19 mouse cellular contexts compared by ENCODE assay signal in genomic region chr1:155614426-155614825, GRCm38 (mm10). TPM values are rescaled to one million over a fixed set of nuclear protein-coding genes. Genes with fewer than 3 reads are reported as not detected.
DNase-seq lines count a peak whose midpoint lies in the region; ATAC-seq and TF ChIP-seq lines count a peak whose summit lies in the region.
"Had no signal": no experiment of that assay in that cellular context is flagged by ENCODE, and none has a peak within 500 bp of the region (broad histone marks: within the 10 kb centered on the region; RNA-seq: fewer than 3 reads in every experiment).

No protein-coding gene starts in this region.

- H3K27ac ChIP-seq in hindbrain, postnatal 0 days = no peak overlapping the region
- H3K27ac ChIP-seq in hindbrain, embryonic 10.5 days = no peak overlapping the region
- no peak overlapping the region for H3K27ac ChIP-seq in lung, embryonic 14.5 days (ENCODE audit: low read depth)
- H3K27ac ChIP-seq: embryonic facial prominence, embryonic 15.5 days; hindbrain, embryonic 14.5 days; limb, embryonic 12.5 days; lung, embryonic 15.5 days; midbrain, embryonic 13.5 days had no signal

- WGBS in hindbrain, postnatal 0 days = 55% methylated on average over 2 of the region's 2 CpGs
- WGBS in hindbrain, embryonic 10.5 days = 54% methylated on average over 2 of the region's 2 CpGs
- WGBS in lung, embryonic 14.5 days = 48% methylated on average over 2 of the region's 2 CpGs
- WGBS in lung, adult 2 months = 51% methylated on average over 2 of the region's 2 CpGs

- no peak overlapping the region for H3K4me2 ChIP-seq in hindbrain, postnatal 0 days (ENCODE audit: low read depth, low read length)
- no peak overlapping the region for H3K4me2 ChIP-seq in lung, embryonic 14.5 days
- H3K4me2 ChIP-seq: embryonic facial prominence, embryonic 15.5 days; heart, embryonic 11.5 days; hindbrain, embryonic 14.5 days; limb, embryonic 12.5 days; lung, embryonic 15.5 days; midbrain, embryonic 13.5 days had no signal

- no peak for TF ChIP-seq POLR2A in lung, adult 2 months (IDR thresholded peaks at IDR 0.05; ENCODE audit: borderline replicate concordance, extremely low read depth, low read depth, low read length)

- H3K36me3 ChIP-seq in hindbrain, postnatal 0 days (ENCODE audit: insufficient read depth, low read length) = no peaks in the 10 kb centered on the region
- no peaks in the 10 kb centered on the region for H3K36me3 ChIP-seq in hindbrain, embryonic 10.5 days
- no peaks in the 10 kb centered on the region for H3K36me3 ChIP-seq in lung, embryonic 14.5 days (ENCODE audit: insufficient read depth)
- H3K36me3 ChIP-seq: embryonic facial prominence, embryonic 15.5 days; limb, embryonic 12.5 days; lung, embryonic 15.5 days; midbrain, embryonic 13.5 days had no signal

- no peaks in the 10 kb centered on the region for H3K4me1 ChIP-seq in hindbrain, postnatal 0 days (ENCODE audit: insufficient read depth, low read length)
- no peaks in the 10 kb centered on the region for H3K4me1 ChIP-seq in hindbrain, embryonic 10.5 days (replicated peaks)
- H3K4me1 ChIP-seq in lung, embryonic 14.5 days (ENCODE audit: insufficient read depth) = no peaks in the 10 kb centered on the region
- no peaks in the 10 kb centered on the region for H3K4me1 ChIP-seq in lung, adult 2 months (ENCODE audit: control insufficient read depth, insufficient read depth, low read length)
- H3K4me1 ChIP-seq: embryonic facial prominence, embryonic 15.5 days; limb, embryonic 12.5 days; lung, embryonic 15.5 days; midbrain, embryonic 13.5 days had no signal

- no peak overlapping the region for H3K4me3 ChIP-seq in hindbrain, postnatal 0 days (ENCODE audit: low read length)
- no peak overlapping the region for H3K4me3 ChIP-seq in hindbrain, embryonic 10.5 days
- H3K4me3 ChIP-seq in lung, embryonic 14.5 days (ENCODE audit: low read depth, low read length) = no peak overlapping the region
- H3K4me3 ChIP-seq in lung, adult 2 months (replicated peaks; ENCODE audit: extremely low read depth, low read depth, low read length) = no peak overlapping the region
- H3K4me3 ChIP-seq: embryonic facial prominence, embryonic 15.5 days; limb, embryonic 12.5 days; lung, embryonic 15.5 days; midbrain, embryonic 13.5 days had no signal

- no peak for ATAC-seq in hindbrain, postnatal 0 days
- ATAC-seq in lung, embryonic 14.5 days (ENCODE audit: insufficient read depth) = no peak
- ATAC-seq: midbrain, embryonic 13.5 days had no signal

- TF ChIP-seq CTCF in hindbrain, postnatal 0 days (IDR thresholded peaks at IDR 0.05; ENCODE audit: low read depth) = peak; percentile 22; the same call in 1 of the 2 replicates
- TF ChIP-seq CTCF in lung, embryonic 14.5 days (IDR thresholded peaks at IDR 0.05; ENCODE audit: low read depth) = 0 out of 2 replicates have a peak, but pooled peaks have one; percentile 15
- no peak for TF ChIP-seq CTCF in lung, adult 2 months (IDR thresholded peaks at IDR 0.05; ENCODE audit: insufficient read depth, low read length)

- H3K9ac ChIP-seq in hindbrain, postnatal 0 days (replicated peaks; ENCODE audit: low read length) = no peak overlapping the region
- no peak overlapping the region for H3K9ac ChIP-seq in lung, embryonic 14.5 days
- H3K9ac ChIP-seq: embryonic facial prominence, embryonic 15.5 days; hindbrain, embryonic 14.5 days; limb, embryonic 12.5 days; lung, embryonic 15.5 days; midbrain, embryonic 13.5 days had no signal

- no peaks in the 10 kb centered on the region for H3K27me3 ChIP-seq in hindbrain, postnatal 0 days (ENCODE audit: insufficient read depth, low read length)
- H3K27me3 ChIP-seq in hindbrain, embryonic 10.5 days (ENCODE audit: insufficient read depth, poor library complexity, severe bottlenecking) = no peaks in the 10 kb centered on the region
- no peaks in the 10 kb centered on the region for H3K27me3 ChIP-seq in lung, embryonic 14.5 days (ENCODE audit: insufficient read depth, low read length)
- H3K27me3 ChIP-seq: embryonic facial prominence, embryonic 15.5 days; limb, embryonic 12.5 days; lung, embryonic 15.5 days; midbrain, embryonic 13.5 days had no signal

- no peaks in the 10 kb centered on the region for H3K9me3 ChIP-seq in hindbrain, postnatal 0 days (ENCODE audit: low read length)
- H3K9me3 ChIP-seq in hindbrain, embryonic 10.5 days = no peaks in the 10 kb centered on the region
- H3K9me3 ChIP-seq in lung, embryonic 14.5 days (ENCODE audit: low read depth, low read length) = no peaks in the 10 kb centered on the region
- H3K9me3 ChIP-seq: embryonic facial prominence, embryonic 15.5 days; limb, embryonic 12.5 days; lung, embryonic 15.5 days; midbrain, embryonic 13.5 days had no signal

- intact Hi-C loops in gastrocnemius, postnatal 14 days (cut with DNase I; ENCODE audit: low total_unique reads) = no loop called here

- no peak for DNase-seq in hindbrain, postnatal 0 days (ENCODE audit: low spot score)
- no peak for DNase-seq in hindbrain, embryonic 10.5 days (ENCODE audit: low spot score)
- DNase-seq in lung, embryonic 14.5 days = no peak
- no peak for DNase-seq in lung, adult 2 months
- peak; percentile 9 for DNase-seq in WW6 (ENCODE audit: low read depth, low spot score)
- DNase-seq in adrenal gland, postnatal 10 days = no peak
- no peak for DNase-seq in gastrocnemius, postnatal 14 days
- DNase-seq: cerebellum, postnatal 10 days; gastrocnemius, postnatal 25 days; heart, postnatal 14 days; kidney, adult 8-10 months; right cerebral cortex, postnatal 25 days; thymus, postnatal 25 days had no signal

RNA-seq across cellular contexts. Expression of gene Acbd6, which starts 56.5 kb away (rescaled TPM):
- total RNA-seq in hindbrain, postnatal 0 days (2014; rRNA removed) = 119 and 142 TPM in 2 replicates
- polyA plus RNA-seq in hindbrain, postnatal 0 days (2015; fragmentation: Nextera tagmentation; extraction: Ambion mirVana) = 117 and 118 TPM in 2 replicates
- 72.8 and 83.6 TPM in 2 replicates for polyA plus RNA-seq in hindbrain, embryonic 10.5 days (2016; fragmentation: Nextera tagmentation; extraction: Ambion mirVana)
- 83.5 and 88.0 TPM in 2 replicates for polyA plus RNA-seq in lung, embryonic 14.5 days (2014; fragmentation: Nextera tagmentation; extraction: Ambion mirVana)
- polyA plus RNA-seq in lung, adult 2 months (2012; rRNA removed) = 73.4 and 164 TPM in 2 replicates
- 10 to 100 TPM; 76.9 to 83.9 TPM for total RNA-seq in adrenal gland, postnatal 10 days (2021)
- total RNA-seq in gastrocnemius, postnatal 14 days (2021) = 10 to 100 TPM; 50.0 to 54.9 TPM
